Mouse (Mus musculus) G1E-ER4 (cell line): ENCODE measurements around the gene Cdh7. TPM values are rescaled to one million over a fixed set of nuclear protein-coding genes. Genes with fewer than 3 reads are reported as not detected.

ENCODE experiments used
- GATA1 ChIP-seq: IDR thresholded peaks from one replicate; pipeline ENCODE4 v1.8.0; 2012; ENCODE audit warnings: low read length, inconsistent platforms
- polyA plus RNA-seq: library from polyadenylated mRNA; stranded (reverse); fragments of >175 nt; gene quantifications from 2 replicates; pipeline ENCODE4 v1.2.3, GENCODE M21; 2012

Gene Cdh7
- polyA plus RNA-seq, 1 experiment, result not detected

DNA sequence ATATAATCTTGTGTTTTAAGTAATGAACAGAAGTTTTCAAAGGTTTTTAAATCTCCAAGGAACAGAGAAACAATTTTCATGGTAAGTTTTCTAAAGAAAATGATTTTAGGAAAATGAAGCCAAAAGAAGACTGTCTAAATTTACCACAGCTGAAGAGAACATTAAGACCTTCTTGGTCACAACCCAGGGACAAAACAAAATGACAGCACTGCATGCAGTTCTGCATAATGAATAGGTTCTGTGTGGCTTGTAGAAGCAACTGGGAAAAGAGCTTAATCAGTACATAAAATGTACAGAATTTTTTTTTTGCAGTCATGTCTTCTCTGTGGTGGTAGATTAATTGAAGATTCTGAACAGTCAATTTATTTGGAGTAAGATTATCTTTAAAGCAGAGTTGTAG lies 96.2 kb downstream of the Cdh7 start:
- no peak for TF ChIP-seq GATA1

DNA sequence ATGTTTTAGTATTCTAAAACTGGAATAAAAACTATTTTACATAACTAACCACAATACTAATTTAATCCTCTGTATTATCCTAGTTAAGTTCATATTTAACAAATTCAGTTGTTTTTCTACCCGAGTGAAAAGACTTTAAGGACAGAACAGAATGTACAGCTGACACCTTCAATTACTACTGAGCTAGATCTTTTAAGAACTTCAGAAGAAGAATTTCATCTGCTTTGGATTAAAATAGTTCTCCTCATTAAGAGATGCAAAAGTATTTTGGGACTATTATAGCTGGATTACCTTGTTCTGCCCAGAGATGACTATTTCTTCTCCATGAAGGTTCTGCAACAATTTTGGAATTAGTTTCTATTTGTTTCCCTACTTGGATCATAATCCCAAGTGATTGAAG lies 135.8 kb downstream of the Cdh7 start:
- TF ChIP-seq GATA1, result no peak

DNA sequence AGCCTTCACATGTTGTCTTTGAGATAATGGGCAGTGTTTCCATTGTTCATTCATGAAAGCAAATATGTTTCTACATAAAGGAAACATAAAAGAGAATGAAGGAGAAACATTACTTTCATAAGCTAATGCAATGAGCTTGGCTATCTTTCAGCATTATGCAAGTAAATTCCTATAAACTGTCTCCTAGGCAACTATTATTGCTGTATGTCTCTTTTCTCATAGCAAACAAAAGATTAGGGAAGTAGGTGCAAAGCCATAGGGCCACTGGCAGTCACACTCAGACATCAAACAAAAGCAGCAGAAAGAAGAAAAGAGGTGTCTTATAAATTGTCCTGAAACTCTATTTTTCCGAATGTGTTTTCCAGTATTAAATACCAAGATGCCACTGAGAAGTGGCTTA lies 136.6 kb downstream of the Cdh7 start:
- TF ChIP-seq GATA1, result no peak
